Mouse (Mus musculus) hematopoietic multipotent progenitor cell, adult 10-12 weeks (in vitro differentiated cells): ENCODE measurements around the gene Gm12887. TPM values are rescaled to one million over a fixed set of nuclear protein-coding genes. Genes with fewer than 3 reads are reported as not detected.

ENCODE experiments used
- polyA plus RNA-seq: library from polyadenylated mRNA; stranded (reverse); fragments of >175 nt; gene quantifications from 2 replicates; pipeline ENCODE4 v1.2.3, GENCODE M21; 2012; ENCODE audit warnings: low replicate concordance

Gm12887 gene
- polyA plus RNA-seq, result not detected in 2 replicates

DNA sequence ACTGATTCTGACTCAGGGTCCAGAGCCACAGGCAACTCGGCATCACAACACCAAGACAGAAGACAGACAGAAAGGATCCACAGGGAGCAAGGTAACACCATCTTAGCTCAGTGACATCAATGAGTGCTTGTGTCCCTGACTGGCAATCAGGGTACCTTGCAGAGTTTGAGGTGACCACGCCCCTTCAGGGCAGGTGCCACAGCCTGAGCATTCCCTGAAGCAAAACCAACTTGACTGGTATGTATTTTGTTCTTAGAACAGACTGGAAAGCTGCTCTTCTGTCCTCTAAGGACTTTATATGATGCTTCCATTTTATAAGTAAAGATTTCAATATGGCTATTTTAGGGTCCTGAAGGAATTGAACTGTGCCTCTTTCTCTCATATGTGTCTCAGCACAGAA lies at the start of gene Gm12887:
TSS of gene Gm12887 (minus strand) at position 101 of the 400 bp plus-strand sequence.

Other genes with a start within 250 kb of the Gm12887 start
- not detected in 2 replicates for gene Gm12886, start 199.0 kb downstream of the Gm12887 start, polyA plus RNA-seq